Mouse (Mus musculus): ENCODE data around the gene Ugt1a2. TPM values are rescaled to one million over a fixed set of nuclear protein-coding genes. Genes with fewer than 3 reads are reported as not detected.
"Not testable (repeated sequence)": the region's sequence is repeated elsewhere in the genome, so short reads cannot be mapped to it uniquely, and the experiment has no call there.

Gene Ugt1a2
- polyA plus RNA-seq (2015; fragmentation: Nextera tagmentation; extraction: Ambion mirVana), result not detected in 2 replicates

DNA sequence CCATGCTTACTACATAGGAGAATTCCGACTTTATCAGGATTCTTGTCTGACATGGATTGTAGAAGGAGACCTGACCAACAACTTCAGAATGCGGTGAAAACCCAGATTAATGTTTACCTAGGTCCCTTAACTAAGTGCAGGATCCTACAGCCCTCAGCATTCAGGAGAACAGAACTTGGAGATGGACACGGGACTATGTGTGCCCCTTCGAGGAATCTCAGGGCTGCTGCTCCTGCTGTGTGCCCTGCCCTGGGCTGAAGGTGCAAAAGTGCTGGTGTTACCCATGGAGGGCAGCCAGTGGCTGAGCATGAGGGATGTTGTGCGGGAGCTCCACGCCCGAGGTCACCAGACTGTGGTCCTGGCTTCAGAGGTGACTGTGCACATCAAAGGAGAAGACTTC lies at the start of gene Ugt1a2:
Ugt1a2 (plus strand) TSS at position 146 of the 400 bp plus-strand sequence.
- no peak for ATAC-seq (ENCODE audit: low FRiP score)
- 83% methylated on average over 7 of the region's 7 CpGs for WGBS
- Histone ChIP-seq H3K9me3 (peaks cover 7% of the 10 kb centered on the region; the same call in 1 of the 2 replicates), H3K27ac (no peak within 1 kb of the TSS), H3K4me2 (no peak within 1 kb of the TSS), H3K4me1 (replicated peaks) (peaks cover 6% of the 10 kb centered on the region), H3K4me3 (no peak within 1 kb of the TSS), H3K36me3 (0 out of 2 replicates have a peak, but pooled peaks cover 8% of the 10 kb centered on the region), H3K9ac (no peak within 1 kb of the TSS), H3K27me3 (no peaks in the 10 kb centered on the region)

- no peaks in the 10 kb centered on the region for H3K27me3 ChIP-seq
- 89% methylated on average over 2 of the region's 2 CpGs for WGBS
- H3K4me2 ChIP-seq, result no peak overlapping the region
- no peak for ATAC-seq (ENCODE audit: low FRiP score)
- H3K27ac ChIP-seq, result no peak overlapping the region
- no peak overlapping the region for H3K4me3 ChIP-seq
- H3K9ac ChIP-seq, result no peak overlapping the region
- no peaks in the 10 kb centered on the region for H3K9me3 ChIP-seq
- H3K4me1 ChIP-seq (replicated peaks), result no peaks in the 10 kb centered on the region
- no peaks in the 10 kb centered on the region for H3K36me3 ChIP-seq
These were observed 42.0 kb upstream of the Ugt1a2 start for GRCm38 (mm10) chr1:88158430-88158829.

DNA sequence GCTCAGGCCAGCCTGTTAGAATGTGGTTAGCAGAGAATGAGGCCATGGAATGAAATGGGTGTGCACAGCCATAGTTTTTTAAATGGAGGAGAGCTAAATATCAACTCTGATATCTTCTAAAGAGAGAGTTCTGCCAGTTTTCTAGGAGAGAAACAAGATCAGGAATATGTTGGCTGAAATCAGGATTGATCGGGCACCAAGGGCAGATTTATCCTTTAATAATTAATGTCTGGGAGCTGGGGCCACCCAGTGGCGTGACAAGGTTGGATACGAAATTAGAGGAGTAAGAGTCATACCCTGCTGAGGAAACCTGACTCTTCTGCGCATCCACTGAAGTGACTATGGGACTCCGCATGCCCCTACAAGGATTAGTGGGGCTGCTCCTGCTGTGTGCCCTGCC lies 34.7 kb upstream of the Ugt1a2 start, which contains the start of gene Ugt1a5:
Ugt1a5 (plus strand) TSS at position 302 of the 400 bp plus-strand sequence.
- H3K27me3 ChIP-seq, result no peaks in the 10 kb centered on the region
- H3K9ac ChIP-seq, result no peak within 1 kb of the TSS
- no peaks in the 10 kb centered on the region for H3K4me1 ChIP-seq (replicated peaks)
- H3K9me3 ChIP-seq, result no peaks in the 10 kb centered on the region
- no peak within 1 kb of the TSS for H3K27ac ChIP-seq
- no peak within 1 kb of the TSS for H3K4me2 ChIP-seq
- no peak for ATAC-seq (ENCODE audit: low FRiP score)
- WGBS, result 84% methylated on average over 5 of the region's 5 CpGs
- H3K4me3 ChIP-seq, result no peak within 1 kb of the TSS
- H3K36me3 ChIP-seq, result no peaks in the 10 kb centered on the region

DNA sequence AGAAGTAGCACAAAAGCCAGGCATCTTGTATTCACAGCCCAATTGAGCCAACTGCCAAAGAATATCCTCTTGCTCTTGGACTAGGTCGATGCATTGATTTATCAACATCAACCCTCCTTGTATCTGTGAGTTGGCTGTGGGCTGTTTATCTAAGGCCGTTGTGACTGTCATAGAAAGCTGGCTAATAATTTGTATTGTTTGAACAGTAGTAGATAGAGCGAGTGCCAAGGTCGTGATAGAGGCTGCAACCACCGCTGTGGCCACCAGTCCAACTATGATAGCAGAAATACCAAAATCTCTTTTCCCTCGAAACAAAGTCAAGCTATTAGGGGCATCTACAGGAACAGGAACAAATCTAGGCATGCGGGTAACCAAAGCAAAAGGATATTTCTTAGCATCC lies 28.2 kb upstream of the Ugt1a2 start:
- not testable (repeated sequence) for ATAC-seq (ENCODE audit: low FRiP score)

DNA sequence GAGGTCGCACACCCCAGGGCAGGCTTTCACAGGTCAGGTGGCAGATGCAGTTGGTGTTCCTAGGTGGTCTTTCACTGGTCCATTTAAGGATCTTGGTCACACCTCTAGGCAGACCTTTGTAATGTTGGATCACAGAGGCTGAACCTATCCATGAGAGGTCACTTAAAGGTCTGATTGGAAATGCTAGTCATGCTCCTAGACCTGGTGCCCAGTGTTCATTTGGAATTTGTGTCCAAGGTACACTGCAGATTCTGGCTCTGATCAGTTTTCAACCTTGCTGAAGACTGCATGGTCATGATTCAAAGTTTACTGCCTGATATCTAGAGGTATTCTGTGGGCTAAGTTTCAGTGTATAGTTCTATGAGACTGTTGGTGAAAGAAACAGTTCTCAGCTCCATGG lies 20.7 kb upstream of the Ugt1a2 start:
- H3K27me3 ChIP-seq, result no peaks in the 10 kb centered on the region
- H3K4me1 ChIP-seq (replicated peaks), result no peaks in the 10 kb centered on the region
- no peak overlapping the region for H3K4me3 ChIP-seq
- WGBS, result 90% methylated on average over 1 of the region's 1 CpGs
- H3K36me3 ChIP-seq, result no peaks in the 10 kb centered on the region
- H3K9ac ChIP-seq, result no peak overlapping the region
- ATAC-seq (ENCODE audit: low FRiP score), result no peak
- no peak overlapping the region for H3K27ac ChIP-seq
- peaks cover 17% of the 10 kb centered on the region; the same call in 1 of the 2 replicates for H3K9me3 ChIP-seq
- no peak overlapping the region for H3K4me2 ChIP-seq

More for the DNA sequence above, 28.2 kb upstream of the Ugt1a2 start:
- not testable (repeated sequence) for H3K27me3 ChIP-seq; H3K9me3 ChIP-seq; H3K27ac ChIP-seq; H3K9ac ChIP-seq; H3K4me2 ChIP-seq; H3K4me3 ChIP-seq; H3K36me3 ChIP-seq; H3K4me1 ChIP-seq (replicated peaks)
- 81% methylated on average over 6 of the region's 7 CpGs for WGBS

- no peak for ATAC-seq (ENCODE audit: low FRiP score)
- no peaks in the 10 kb centered on the region for H3K27me3 ChIP-seq
- no peak overlapping the region for H3K9ac ChIP-seq
- H3K4me2 ChIP-seq, result no peak overlapping the region
- H3K27ac ChIP-seq, result no peak overlapping the region
- no peaks in the 10 kb centered on the region for H3K4me1 ChIP-seq (replicated peaks)
- no peaks in the 10 kb centered on the region for H3K9me3 ChIP-seq
- no peaks in the 10 kb centered on the region for H3K36me3 ChIP-seq
- 90% methylated on average over 5 of the region's 5 CpGs for WGBS
- no peak overlapping the region for H3K4me3 ChIP-seq
These were observed 14.0 kb upstream of the Ugt1a2 start for GRCm38 (mm10) chr1:88186325-88186935.

- Histone ChIP-seq H3K27ac (no peak overlapping the region), H3K4me3 (no peak overlapping the region), H3K9me3 (no peaks in the 10 kb centered on the region), H3K4me1 (replicated peaks) (no peaks in the 10 kb centered on the region), H3K36me3 (no peaks in the 10 kb centered on the region), H3K4me2 (no peak overlapping the region), H3K27me3 (no peaks in the 10 kb centered on the region), H3K9ac (no peak overlapping the region)
- ATAC-seq (ENCODE audit: low FRiP score), result no peak
- whole genome bisulfite sequencing, result 69% methylated on average over 3 of the region's 3 CpGs
These were observed 8.3 kb upstream of the Ugt1a2 start for GRCm38 (mm10) chr1:88192136-88192535.

DNA sequence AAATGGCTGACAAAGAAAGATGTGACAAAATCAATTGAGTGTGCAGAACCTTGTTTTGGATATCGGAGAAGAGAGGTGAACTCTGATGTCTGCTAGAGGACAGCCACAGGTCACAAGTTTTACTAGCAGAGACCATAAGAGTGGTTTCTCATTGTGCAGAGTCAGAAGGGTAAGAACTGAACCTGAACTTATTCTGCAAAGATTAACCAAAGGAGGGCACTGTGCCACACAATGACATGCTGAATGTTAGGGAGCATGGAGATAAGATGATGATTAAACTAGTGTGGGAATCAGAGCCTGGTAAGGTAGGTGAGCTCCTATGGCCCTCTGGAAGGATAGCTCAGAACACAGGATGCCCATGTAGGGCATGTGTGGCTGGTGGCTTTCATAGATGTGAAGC lies 4.7 kb upstream of the Ugt1a2 start:
- no peaks in the 10 kb centered on the region for H3K4me1 ChIP-seq (replicated peaks)
- no peaks in the 10 kb centered on the region for H3K27me3 ChIP-seq
- no peak for ATAC-seq (ENCODE audit: low FRiP score)
- no peaks in the 10 kb centered on the region for H3K36me3 ChIP-seq
- H3K27ac ChIP-seq, result no peak overlapping the region
- 81% methylated on average over 1 of the region's 1 CpGs for WGBS
- no peak overlapping the region for H3K9ac ChIP-seq
- no peak overlapping the region for H3K4me2 ChIP-seq
- no peaks in the 10 kb centered on the region for H3K9me3 ChIP-seq
- H3K4me3 ChIP-seq, result no peak overlapping the region

DNA sequence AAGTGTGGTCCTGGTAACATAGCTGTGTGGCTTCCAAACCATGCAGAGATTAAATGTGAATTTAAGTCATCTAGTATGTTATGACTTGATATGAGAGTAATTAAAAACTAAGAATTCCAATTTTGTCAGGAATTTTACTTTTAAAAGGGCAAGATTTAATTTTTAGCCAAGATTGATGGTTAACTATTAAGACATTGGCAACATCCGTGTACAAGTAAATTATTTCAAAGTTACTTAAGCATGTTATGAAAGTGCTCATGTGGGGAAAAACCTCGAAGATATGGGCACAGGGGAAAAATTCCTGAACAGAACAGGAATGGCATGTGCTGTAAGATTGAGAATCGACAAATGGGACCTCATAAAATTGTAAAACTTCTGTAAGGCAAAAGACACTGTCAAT lies 3.0 kb upstream of the Ugt1a2 start:
- no peak for ATAC-seq (ENCODE audit: low FRiP score)
- no peaks in the 10 kb centered on the region for H3K9me3 ChIP-seq
- 81% methylated on average over 3 of the region's 3 CpGs for WGBS
- H3K27ac ChIP-seq, result no peak overlapping the region
- no peaks in the 10 kb centered on the region for H3K4me1 ChIP-seq (replicated peaks)
- no peak overlapping the region for H3K9ac ChIP-seq
- no peak overlapping the region for H3K4me3 ChIP-seq
- H3K4me2 ChIP-seq, result no peak overlapping the region
- no peaks in the 10 kb centered on the region for H3K27me3 ChIP-seq
- H3K36me3 ChIP-seq, result no peaks in the 10 kb centered on the region

- 75% methylated on average over 2 of the region's 2 CpGs for WGBS
- no peak for ATAC-seq (ENCODE audit: low FRiP score)
These were observed 405 bp upstream of the Ugt1a2 start for GRCm38 (mm10) chr1:88199996-88200395.

DNA sequence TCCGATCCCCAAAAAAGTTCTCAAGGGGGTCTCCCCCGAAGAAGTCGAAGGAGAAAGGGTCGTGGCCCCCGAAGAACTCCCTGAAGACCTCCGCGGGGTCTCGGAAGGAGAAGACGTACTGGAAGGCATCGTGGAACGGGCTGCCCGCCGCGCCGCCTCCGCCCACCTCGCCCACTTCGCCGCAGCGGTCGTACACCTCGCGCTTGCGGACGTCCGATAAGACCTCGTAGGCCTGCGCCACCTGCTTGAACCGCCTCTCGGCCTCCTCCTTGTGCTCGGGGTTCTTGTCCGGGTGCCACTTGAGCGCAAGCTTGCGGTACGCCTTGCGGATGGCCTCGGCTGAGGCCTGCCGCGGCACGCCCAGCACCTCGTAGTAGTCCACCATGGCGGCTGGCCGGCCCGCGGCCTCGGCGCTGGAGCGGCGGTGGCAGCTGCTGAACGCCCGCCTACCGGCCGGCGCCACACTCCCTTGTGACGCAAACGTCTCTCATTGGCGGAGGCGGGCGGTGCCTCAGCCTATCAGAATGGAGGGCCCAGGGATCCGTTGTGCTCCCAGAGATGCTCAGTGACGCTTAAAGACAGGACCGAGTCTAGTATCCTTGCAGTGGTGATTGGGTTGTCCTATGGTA lies 5.0 kb downstream of the Ugt1a2 start, which contains the start of gene Dnajb3:
Dnajb3 (minus strand) TSS at position 489 of the 629 bp plus-strand sequence.
- Histone ChIP-seq H3K9me3 (peaks cover 10% of the 10 kb centered on the region), H3K4me1 (replicated peaks) (peaks cover 6% of the 10 kb centered on the region), H3K4me3 (peak within 1 kb of the TSS; percentile 53), H3K27me3 (no peaks in the 10 kb centered on the region), H3K36me3 (0 out of 2 replicates have a peak, but pooled peaks cover 8% of the 10 kb centered on the region), H3K4me2 (peak within 1 kb of the TSS; percentile 68), H3K27ac (peak within 1 kb of the TSS; percentile 69), H3K9ac (peak within 1 kb of the TSS; percentile 78)
- peak; percentile 100 for ATAC-seq (ENCODE audit: low FRiP score)
- 7% methylated on average over 61 of the region's 62 CpGs for WGBS

More at GRCm38 (mm10) chr1:88199996-88200395, 405 bp upstream of the Ugt1a2 start:
- Histone ChIP-seq H3K9ac (no peak overlapping the region), H3K27ac (no peak overlapping the region), H3K4me2 (no peak overlapping the region), H3K9me3 (peaks cover 7% of the 10 kb centered on the region; the same call in 1 of the 2 replicates), H3K4me3 (no peak overlapping the region), H3K27me3 (no peaks in the 10 kb centered on the region), H3K36me3 (0 out of 2 replicates have a peak, but pooled peaks cover 8% of the 10 kb centered on the region), H3K4me1 (replicated peaks) (peaks cover 1% of the 10 kb centered on the region)

GRCm38 (mm10) chr1:88206843-88207479 lies 6.6 kb downstream of the Ugt1a2 start:
- H3K27me3 ChIP-seq, result no peaks in the 10 kb centered on the region
- no peak overlapping the region for H3K9ac ChIP-seq
- peaks cover 6% of the 10 kb centered on the region for H3K4me1 ChIP-seq (replicated peaks)
- ATAC-seq (ENCODE audit: low FRiP score), result no peak
- 82% methylated on average over 2 of the region's 2 CpGs for WGBS
- peaks cover 17% of the 10 kb centered on the region for H3K9me3 ChIP-seq
- no peak overlapping the region for H3K4me3 ChIP-seq
- no peak overlapping the region for H3K27ac ChIP-seq
- H3K4me2 ChIP-seq, result no peak overlapping the region
- H3K36me3 ChIP-seq, result 0 out of 2 replicates have a peak, but pooled peaks cover 8% of the 10 kb centered on the region
